Mouse (Mus musculus) hindbrain, embryonic 11.5 days (tissue): ENCODE data around the gene Shisa7. TPM values are rescaled to one million over a fixed set of nuclear protein-coding genes. Genes with fewer than 3 reads are reported as not detected.
"Not testable (repeated sequence)": the region's sequence is repeated elsewhere in the genome, so short reads cannot be mapped to it uniquely, and the experiment has no call there.

Experiments used
- ATAC-seq: fragments of 200-750 bp; cut with Nextera tagmentation; 2 replicates; pipeline ENCODE4 v1.8.0; 2017; ENCODE audit warnings: mild to moderate bottlenecking, moderate TSS enrichment, moderate library complexity; ENCODE audit not compliant: low FRiP score
- DNase-seq: peaks from one replicate; pipeline ENCODE4 v3.0.0-alpha.2; 2015; ENCODE audit warnings: low spot score
- H3K27ac ChIP-seq: fragments of 300-500 bp; sonication (generic); 2 replicates; pipeline ENCODE4 v1.5.1; 2014; ENCODE audit warnings: mild to moderate bottlenecking, low read depth, low read length
- H3K27me3 ChIP-seq: fragments of 300-500 bp; sonication (generic); 2 replicates; pipeline ENCODE4 v1.6.1; 2014; ENCODE audit warnings: mild to moderate bottlenecking, low read length, moderate library complexity, mixed read lengths; ENCODE audit not compliant: control insufficient read depth, insufficient read depth
- H3K36me3 ChIP-seq: fragments of 300-500 bp; sonication (generic); 2 replicates; pipeline ENCODE4 v1.6.1; 2014; ENCODE audit warnings: mild to moderate bottlenecking, low read length, moderate library complexity, mixed read lengths; ENCODE audit not compliant: control insufficient read depth, insufficient read depth
- H3K4me1 ChIP-seq: fragments of 300-500 bp; sonication (generic); replicated peaks from 2 replicates; pipeline ENCODE4 v1.6.1; 2014; ENCODE audit warnings: low read length, mixed read lengths; ENCODE audit not compliant: control insufficient read depth, insufficient read depth
- H3K4me2 ChIP-seq: fragments of 300-500 bp; sonication (generic); replicated peaks from 2 replicates; pipeline ENCODE4 v1.6.1; 2014; ENCODE audit warnings: mild to moderate bottlenecking, low read depth, low read length
- H3K4me3 ChIP-seq: fragments of 300-500 bp; sonication (generic); 2 replicates; pipeline ENCODE4 v1.5.1; 2014; ENCODE audit warnings: low read depth, low read length
- H3K9ac ChIP-seq: fragments of 300-500 bp; sonication (generic); 2 replicates; pipeline ENCODE4 v1.6.1; 2014; ENCODE audit warnings: low read depth, low read length
- H3K9me3 ChIP-seq: fragments of 300-500 bp; sonication (generic); 2 replicates; pipeline ENCODE4 v1.6.1; 2016; ENCODE audit warnings: low read length; ENCODE audit not compliant: control insufficient read depth
- WGBS: fragments of 180-500 bp; shearing (Covaris S2); extraction: QIAGEN DNeasy Blood & Tissue Kit; methylation state at CpG from one replicate; pipeline ENCODE4 v1.1.7; 2014; 5-methylcytosine and 5-hydroxymethylcytosine counted together
- polyA plus RNA-seq: library from polyadenylated mRNA; unstranded; fragments of >200 nt; fragmentation: Nextera tagmentation; extraction: Ambion mirVana; gene quantifications from 2 replicates; pipeline ENCODE4 v1.2.1, GENCODE M21; 2014

The Shisa7 gene
- polyA plus RNA-seq = 2.9 and 4.1 TPM in 2 replicates

DNA sequence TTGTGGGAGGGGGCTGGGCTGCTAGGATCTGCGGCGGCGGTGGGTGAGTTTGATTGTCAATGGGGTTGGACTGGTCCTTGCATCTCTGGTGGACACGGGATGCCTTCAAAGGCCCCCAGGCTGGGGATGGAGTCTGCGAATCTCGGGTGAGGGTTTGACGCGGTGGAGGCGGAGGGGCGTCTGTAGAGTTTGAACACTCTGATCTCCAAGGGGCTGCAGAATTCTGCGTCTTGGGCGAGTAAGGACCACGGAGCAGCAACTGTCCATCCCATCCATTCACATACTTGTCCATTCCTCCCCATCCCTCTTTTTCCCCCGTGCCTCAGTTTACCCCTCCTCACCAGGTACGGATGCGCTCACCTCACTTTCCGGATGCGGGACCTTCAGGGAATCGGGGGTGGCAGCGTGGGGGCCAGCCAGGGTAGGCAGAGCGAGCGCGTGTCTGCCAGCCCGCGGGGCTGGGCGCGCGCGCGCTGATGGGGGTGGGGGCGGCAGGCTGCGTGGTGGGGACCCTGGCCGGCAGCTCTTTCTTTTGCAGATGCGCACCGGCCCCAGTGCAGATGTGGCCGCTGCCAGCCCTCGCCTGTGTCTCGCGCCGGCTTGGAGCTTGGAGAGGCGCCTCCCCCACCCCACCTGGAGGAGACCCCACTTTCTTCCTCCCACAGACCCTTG, at the start of gene Shisa7:
Gene Shisa7 (minus strand): TSS at position 452 of the 672 bp plus-strand sequence.
- H3K9me3 ChIP-seq = no peaks in the 10 kb centered on the region
- DNase-seq (no peak), ATAC-seq (peak; percentile 75)
- no peaks in the 10 kb centered on the region for H3K36me3 ChIP-seq
- peaks cover 10% of the 10 kb centered on the region for H3K27me3 ChIP-seq
- peak within 1 kb of the TSS; percentile 58 for H3K4me3 ChIP-seq
- peaks cover 3% of the 10 kb centered on the region for H3K4me1 ChIP-seq
- H3K27ac ChIP-seq = peak within 1 kb of the TSS; percentile 71
- WGBS = under 1% methylated on average over 35 of the region's 41 CpGs
- peak within 1 kb of the TSS; percentile 90 for H3K4me2 ChIP-seq
- peak within 1 kb of the TSS; percentile 46 for H3K9ac ChIP-seq

- no peaks in the 10 kb centered on the region for H3K9me3 ChIP-seq
- H3K4me3 ChIP-seq = no peak overlapping the region
- 87% methylated on average over 4 of the region's 4 CpGs for WGBS
- no peak overlapping the region for H3K4me2 ChIP-seq
- DNase-seq (no peak), ATAC-seq (no peak)
- H3K4me1 ChIP-seq = no peaks in the 10 kb centered on the region
- no peak overlapping the region for H3K27ac ChIP-seq
- H3K9ac ChIP-seq = no peak overlapping the region
- H3K36me3 ChIP-seq = no peaks in the 10 kb centered on the region
- H3K27me3 ChIP-seq = no peaks in the 10 kb centered on the region
Observed at GRCm38 (mm10) chr7:4886680-4887079, 42.2 kb upstream of the Shisa7 start.

DNA sequence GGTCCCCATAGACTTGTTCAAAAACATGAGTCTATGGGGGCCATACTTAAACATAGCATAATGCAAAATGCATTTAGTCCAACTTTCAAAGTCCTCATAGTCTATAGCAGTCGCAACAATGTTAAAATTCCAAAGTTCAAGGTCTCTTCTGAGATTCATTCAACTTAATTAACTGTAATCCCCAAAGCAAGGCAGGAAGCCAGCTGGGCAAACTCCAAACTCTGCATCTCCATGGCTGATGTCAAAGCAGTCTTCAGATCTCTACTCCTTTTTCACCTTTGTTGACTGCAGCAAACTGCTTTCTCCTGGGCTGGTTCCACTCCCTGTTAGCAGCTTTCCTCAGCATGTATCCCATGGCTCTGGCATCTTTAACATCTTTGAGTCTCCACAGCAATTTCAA, 34.5 kb upstream of the Shisa7 start:
- H3K4me2 ChIP-seq, ATAC-seq, H3K27ac ChIP-seq, H3K36me3 ChIP-seq, H3K9me3 ChIP-seq, H3K9ac ChIP-seq, DNase-seq, H3K4me3 ChIP-seq, H3K27me3 ChIP-seq, H3K4me1 ChIP-seq: not testable (repeated sequence)
- 86% methylated on average over 1 of the region's 1 CpGs for WGBS

DNA sequence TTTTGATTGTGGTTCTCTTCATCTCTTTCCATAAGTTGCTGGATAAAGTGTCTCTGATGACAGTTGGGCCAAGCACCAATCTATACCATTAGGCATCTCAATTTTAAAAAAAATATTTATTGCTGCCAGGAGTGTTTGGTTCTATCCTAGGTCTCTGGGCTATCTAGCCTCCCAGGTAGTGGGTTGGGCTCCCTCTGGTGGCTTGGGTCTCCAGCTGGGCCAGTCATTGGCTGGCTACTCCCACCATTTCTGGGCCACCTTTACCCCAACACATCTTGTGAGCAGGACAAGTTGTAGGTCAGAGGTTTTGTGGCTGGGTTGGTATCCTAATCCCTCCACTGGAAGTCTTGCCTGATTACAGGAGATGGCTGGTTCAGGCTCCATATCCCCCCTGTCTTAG, 33.7 kb upstream of the Shisa7 start:
- Histone ChIP-seq H3K27me3 (no peaks in the 10 kb centered on the region), H3K4me2 (no peak overlapping the region), H3K9me3 (no peaks in the 10 kb centered on the region), H3K27ac (no peak overlapping the region), H3K9ac (no peak overlapping the region), H3K4me1 (no peaks in the 10 kb centered on the region), H3K4me3 (no peak overlapping the region), H3K36me3 (no peaks in the 10 kb centered on the region)
- DNase-seq (no peak), ATAC-seq (no peak)

DNA sequence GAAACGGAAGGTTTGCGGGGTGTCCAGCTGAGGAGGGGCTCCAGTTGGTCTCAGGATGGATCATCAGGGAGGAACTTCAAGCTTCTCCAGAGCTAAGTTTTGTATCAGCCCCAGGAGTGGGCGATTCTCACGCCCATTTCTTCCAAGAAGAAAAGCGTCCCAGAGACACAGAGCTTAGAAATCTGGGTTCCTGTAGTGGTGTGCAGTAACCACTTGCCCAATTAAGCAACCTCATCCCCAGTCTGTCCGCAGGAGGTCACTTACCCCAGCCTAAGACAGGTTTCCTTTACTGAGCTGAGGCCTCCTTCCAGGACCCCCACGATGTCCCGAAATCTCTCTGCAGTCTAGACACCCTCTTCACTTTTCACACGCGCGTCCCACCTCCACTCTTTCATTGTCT, 32.7 kb upstream of the Shisa7 start:
- Histone ChIP-seq H3K27me3 (no peaks in the 10 kb centered on the region), H3K4me2 (peak overlapping the region; percentile 70), H3K4me3 (peak overlapping the region; percentile 40), H3K27ac (no peak overlapping the region), H3K4me1 (no peaks in the 10 kb centered on the region), H3K9ac (peak overlapping the region; percentile 51), H3K9me3 (no peaks in the 10 kb centered on the region), H3K36me3 (no peaks in the 10 kb centered on the region)
- DNase-seq (no peak), ATAC-seq (no peak)
- 10% methylated on average over 11 of the region's 11 CpGs for WGBS

- H3K9ac ChIP-seq = peak within 1 kb of the TSS; percentile 51
- H3K4me2 ChIP-seq = peak within 1 kb of the TSS; percentile 70
- no peaks in the 10 kb centered on the region for H3K27me3 ChIP-seq
- under 1% methylated on average over 20 of the region's 22 CpGs for WGBS
- DNase-seq = peak; percentile 92
- ATAC-seq = peak; percentile 99
- H3K4me1 ChIP-seq = no peaks in the 10 kb centered on the region
- no peak within 1 kb of the TSS for H3K27ac ChIP-seq
- H3K4me3 ChIP-seq = peak within 1 kb of the TSS; percentile 40
- no peaks in the 10 kb centered on the region for H3K36me3 ChIP-seq
- no peaks in the 10 kb centered on the region for H3K9me3 ChIP-seq
Observed at GRCm38 (mm10) chr7:4876753-4877221, 32.3 kb upstream of the Shisa7 start, which contains the start of gene Isoc2a. Gene Isoc2a (plus strand): TSS chr7:4877153.

GRCm38 (mm10) chr7:4870133-4870532, 25.6 kb upstream of the Shisa7 start, which contains the start of gene Isoc2b:
Gene Isoc2b (minus strand): TSS chr7:4870258.
- Histone ChIP-seq H3K4me2 (no peak within 1 kb of the TSS), H3K9me3 (no peaks in the 10 kb centered on the region), H3K27me3 (no peaks in the 10 kb centered on the region), H3K4me3 (no peak within 1 kb of the TSS), H3K36me3 (no peaks in the 10 kb centered on the region), H3K9ac (no peak within 1 kb of the TSS), H3K27ac (no peak within 1 kb of the TSS), H3K4me1 (no peaks in the 10 kb centered on the region)
- DNase-seq (no peak), ATAC-seq (no peak)
- WGBS = 66% methylated on average over 6 of the region's 6 CpGs

DNA sequence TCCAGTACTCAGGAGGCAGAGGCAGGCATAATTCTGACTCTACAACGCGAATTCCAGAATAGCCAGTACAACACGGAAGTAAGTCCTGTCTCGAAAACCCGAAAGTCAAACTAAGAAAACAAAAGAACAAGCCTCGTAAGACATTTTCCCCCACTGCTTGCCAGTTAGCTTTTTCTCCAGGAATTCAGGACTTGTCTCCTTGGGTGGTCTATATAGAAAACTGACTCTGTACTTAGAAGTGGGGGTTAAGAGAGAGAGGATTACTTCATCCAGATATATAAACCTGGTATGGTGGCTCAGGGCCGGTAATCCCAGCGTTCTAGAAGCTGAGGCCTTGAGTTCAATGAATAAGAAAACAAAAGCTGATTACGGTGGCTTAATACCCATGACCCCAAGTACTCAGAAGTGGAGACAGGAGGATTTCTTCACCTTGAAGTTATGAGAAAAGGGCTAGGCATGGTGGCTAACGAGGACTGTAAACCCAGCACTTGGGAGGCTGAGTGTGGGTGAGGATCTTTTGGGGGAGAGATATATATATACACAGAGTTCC, 22.2 kb upstream of the Shisa7 start:
- no peak overlapping the region for H3K27ac ChIP-seq
- no peak for DNase-seq
- no peak for ATAC-seq
- H3K36me3 ChIP-seq = no peaks in the 10 kb centered on the region
- H3K4me2 ChIP-seq = peak overlapping the region; percentile 59
- no peaks in the 10 kb centered on the region for H3K27me3 ChIP-seq
- 52% methylated on average over 10 of the region's 10 CpGs for WGBS
- no peaks in the 10 kb centered on the region for H3K9me3 ChIP-seq
- no peaks in the 10 kb centered on the region for H3K4me1 ChIP-seq
- H3K9ac ChIP-seq = peak overlapping the region; percentile 65
- H3K4me3 ChIP-seq = peak overlapping the region; percentile 50
